Mouse (Mus musculus) B cell, adult 2 months (primary cell): ENCODE measurements around the gene Pex6.

ENCODE experiments used
- DNase-seq, 2 experiments: peaks; one replicate each; pipeline ENCODE4 v3.0.0; 2022

Gene Pex6

DNA sequence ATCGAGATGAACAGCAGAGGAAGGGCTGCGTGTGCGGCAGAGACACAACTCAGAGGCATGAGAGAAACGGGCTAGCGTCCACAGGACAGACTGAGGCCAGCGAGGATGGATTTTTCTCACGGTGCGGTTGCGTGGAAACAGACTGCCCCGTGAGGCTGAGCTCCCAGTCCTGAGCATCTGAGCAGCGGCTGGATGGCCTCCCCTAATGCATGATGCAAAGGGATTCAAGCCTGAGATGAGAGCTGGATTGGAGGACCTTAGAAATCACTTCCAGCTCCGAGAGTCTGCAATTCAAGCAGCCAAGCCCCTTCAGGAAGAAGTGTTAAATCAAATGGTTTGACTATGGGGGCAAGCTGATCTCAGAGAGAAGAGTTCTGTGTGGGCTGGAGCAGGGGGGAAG is 9.8 kb upstream of the Pex6 start:
- DNase-seq = no peak

DNA sequence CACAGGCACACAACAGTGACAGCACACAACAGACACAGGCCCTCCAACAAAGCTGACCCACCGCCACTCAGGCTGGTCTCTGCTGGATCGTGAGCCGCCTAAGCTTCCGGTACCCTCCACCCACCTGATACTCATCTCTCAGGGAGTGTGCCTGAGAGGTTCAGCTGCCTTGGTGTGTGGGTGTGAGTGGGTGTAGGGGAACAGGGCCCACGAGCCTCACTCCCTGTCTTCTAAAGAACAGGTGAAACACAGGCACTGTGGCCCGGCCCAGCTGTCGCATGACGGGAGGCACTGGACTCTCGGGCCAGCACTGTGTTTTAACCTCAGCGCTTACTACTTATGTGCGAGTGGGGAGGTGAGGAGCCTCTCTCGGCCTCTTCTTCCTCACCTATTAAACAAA is 9.2 kb upstream of the Pex6 start:
- DNase-seq = no peak

DNA sequence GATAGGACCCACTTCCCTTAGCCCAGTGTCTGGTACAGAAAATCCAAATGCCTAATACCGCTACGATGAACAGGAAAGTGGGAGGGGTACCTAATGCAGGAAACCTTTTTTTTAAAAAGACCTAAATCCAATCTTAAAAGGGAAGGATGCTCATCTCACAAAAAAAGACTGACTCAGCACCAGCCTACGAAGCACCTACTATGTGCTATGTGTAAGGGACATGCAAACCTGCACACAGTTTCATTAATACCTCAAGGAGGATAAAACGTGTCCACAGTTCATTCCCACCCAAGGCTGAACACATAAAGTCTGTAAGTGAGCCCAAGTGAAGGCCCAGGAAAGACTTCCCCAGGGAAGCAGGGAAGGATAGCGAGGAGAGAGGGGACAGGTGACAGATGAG is 8.8 kb upstream of the Pex6 start:
- no peak for DNase-seq

DNA sequence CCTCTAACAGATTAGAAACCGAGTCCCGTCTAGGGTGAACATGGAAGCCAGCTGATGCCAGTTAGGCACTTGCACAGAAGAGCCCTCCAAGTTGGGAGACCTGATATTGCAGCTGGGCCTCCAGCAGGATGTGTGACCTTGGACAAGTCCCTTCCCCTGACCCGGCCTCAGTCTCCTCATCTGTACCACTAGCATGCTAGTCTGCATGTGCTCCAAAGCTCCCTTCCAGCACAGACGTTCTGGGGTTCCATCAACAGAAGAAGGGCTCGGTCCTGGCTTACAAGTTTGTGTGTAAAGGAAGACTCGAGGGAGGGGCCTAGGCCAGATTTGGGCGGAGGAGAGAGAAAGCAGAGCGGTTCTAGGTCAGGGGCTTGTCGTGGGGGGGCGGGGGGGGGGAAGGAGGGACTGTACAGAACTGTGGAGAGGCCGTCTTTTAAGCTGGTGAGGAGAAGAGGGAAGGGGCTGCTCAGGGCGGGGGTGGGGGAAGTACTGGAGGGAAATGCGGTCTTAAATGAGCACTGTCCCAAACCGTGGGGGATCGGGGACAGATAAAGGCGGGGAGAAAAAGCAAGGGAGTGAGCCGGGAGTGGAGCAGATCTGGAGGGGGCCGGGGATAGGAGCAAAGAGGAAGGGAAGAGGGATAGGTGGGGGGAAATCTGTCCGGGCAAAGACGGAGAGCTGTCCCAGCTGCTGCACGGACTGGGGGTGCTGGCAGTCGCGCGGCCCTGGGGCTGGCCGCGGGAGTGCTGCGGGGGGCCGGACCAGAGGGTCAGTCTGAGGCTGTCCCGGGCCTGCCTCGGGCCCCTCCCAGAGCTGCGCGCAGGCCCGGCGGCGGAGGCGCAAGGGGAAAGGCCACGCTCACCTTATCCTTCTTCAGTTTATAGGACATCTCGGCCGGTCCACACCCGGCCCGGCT is 7.0 kb upstream of the Pex6 start:
- DNase-seq = peak in 1 of 2 experiments; percentile 11

DNA sequence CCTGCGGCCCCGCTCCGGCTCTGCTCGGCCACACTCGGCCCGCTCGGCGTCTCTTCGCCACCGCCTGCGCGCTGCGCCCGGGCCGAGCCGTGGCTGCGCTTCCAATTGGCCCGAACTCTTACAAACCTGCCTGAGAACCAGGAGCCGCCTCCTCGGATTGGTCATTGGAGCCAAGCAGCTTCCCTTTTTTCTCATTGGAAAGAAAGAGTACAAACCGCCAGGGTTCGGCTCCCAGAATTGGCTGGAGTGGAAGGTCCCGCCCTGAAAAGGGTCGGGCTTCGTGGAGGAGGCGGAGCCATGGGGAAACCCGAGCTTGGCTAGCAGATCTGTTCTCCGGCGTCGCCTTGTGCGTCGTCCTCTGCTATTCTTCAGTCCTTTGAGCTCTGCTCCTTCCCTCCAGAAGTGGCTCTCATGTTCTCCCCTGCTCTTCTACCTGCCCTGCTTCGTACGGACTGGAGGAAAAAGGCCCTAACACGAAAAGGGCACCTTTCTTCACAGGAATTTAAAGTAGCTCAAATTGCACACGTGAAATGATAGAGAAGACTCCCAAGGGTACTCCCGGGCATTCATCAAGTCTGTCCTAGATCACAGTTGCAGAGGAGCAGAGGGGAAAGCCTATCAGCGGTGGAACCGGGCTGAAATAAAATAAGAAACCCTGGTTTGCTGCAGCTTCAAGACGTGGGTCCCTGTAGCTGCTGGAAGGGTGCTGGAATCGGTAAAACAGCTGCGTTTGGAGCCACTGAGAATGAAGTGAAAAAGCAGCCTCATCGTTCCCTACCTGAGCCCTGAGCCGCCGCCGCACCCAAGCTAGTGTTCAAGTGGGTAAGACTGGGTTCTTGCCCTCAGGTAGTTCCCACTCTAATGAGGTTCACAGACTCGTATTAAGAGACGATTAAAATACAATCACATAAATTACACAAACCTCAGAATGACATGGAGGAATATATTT is 6.1 kb upstream of the Pex6 start, which contains the start of gene Ppp2r5d:
Ppp2r5d (minus strand) TSS at position 225 of the 949 bp plus-strand sequence.
- DNase-seq = peak; percentile 96 to 97

DNA sequence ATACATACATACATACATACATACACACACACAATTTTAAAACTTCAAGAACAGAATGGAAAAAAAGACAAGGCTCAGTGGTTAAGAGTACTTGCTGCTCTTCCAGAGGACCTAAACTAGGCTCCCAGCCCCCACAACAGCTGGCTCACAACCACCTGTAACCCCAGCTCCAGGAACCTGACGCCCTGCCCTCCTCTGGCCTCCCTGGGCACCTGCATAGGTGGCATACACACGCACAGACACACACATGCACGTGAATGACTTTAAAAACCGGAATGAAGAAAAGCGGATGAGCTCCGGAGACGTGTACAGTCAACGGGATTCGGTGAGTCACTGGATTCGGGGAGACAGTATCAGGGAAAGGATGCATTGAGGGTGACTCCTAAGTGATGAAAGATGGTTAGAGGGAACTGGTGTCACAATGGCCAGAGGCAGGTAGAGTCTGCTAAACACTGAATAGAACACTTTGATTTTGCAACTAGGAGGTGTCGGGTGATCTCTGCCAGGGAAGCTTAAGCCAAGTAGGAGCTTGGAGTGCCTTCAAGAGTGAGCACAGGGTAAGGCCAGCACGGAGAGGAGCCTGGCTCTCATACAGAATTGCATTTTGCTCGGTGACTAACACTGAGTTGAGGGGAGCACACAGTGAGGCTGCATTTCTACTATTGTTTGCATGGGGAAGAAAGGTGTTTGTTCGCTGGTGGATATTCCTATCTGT is 4.7 kb upstream of the Pex6 start:
- DNase-seq = no peak

DNA sequence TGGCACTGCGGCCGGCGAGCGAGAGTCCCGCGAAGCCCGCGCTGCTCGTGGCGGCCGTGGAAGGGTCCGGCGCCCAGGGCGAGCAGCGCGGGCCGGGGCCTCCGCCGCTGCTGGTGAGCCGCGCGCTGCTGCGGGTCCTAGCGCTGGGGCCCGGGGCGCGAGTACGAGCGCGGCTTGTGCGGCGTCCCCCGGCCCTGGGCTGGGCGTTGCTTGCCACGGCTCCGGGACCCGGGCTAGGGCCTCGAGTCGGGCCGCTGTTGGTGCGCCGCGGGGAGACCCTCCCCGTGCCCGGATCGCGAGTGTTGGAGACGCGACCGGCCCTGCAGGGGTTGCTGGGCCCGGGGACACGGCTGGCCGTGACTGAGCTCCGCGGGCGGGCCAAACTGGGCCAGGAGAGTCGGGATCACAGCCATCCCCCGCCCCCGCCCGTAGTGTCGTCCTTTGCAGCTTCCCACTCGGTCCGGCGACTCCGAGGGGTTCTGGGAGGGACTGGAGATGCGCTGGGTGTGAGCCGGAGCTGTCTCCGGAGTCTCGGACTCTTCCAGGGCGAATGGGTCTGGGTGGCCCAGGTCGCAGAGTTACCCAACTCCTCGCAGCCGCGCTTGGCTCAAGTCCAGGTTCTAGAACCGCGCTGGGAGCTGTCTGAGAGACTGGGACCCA is 479 bp downstream of the Pex6 start:
- no peak for DNase-seq

DNA sequence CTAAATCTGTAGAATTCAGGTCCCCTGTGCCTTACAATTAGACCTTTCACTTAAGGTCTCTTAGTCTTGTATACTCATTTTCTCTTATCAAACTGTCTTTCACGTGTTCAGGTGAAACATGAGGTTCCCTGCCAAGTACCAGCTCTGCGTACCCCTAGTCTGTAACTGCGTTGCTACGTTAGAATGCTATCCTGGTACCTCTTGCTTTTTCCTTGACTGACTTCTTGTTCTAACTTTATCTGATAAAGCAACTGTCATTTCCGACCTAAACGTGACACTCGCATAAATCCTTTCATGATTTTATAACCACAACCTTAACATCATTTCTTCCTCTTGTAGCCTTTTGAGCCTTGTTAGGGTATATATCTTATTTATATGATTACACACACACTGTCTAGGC is 1.2 kb downstream of the Pex6 start:
- no peak for DNase-seq

DNA sequence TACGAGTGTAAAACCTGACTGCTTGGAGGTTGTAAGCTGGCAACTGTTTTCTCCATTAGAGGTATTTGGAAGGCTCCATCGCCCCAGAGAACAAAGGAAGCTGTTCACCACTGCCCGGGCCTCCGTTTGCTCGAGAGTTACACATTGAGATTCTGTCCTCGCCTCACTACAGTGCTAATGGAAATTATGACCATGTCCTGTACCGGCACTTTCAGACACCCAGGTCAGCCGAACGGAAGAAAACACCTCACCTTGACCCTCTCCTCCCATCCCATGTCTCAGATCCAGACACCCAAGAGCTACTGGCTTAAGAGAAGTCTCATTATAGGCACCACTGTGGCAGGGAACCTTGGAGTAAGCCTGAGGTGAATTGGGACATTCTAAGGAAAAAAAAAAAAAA is 2.6 kb downstream of the Pex6 start:
- no peak for DNase-seq

DNA sequence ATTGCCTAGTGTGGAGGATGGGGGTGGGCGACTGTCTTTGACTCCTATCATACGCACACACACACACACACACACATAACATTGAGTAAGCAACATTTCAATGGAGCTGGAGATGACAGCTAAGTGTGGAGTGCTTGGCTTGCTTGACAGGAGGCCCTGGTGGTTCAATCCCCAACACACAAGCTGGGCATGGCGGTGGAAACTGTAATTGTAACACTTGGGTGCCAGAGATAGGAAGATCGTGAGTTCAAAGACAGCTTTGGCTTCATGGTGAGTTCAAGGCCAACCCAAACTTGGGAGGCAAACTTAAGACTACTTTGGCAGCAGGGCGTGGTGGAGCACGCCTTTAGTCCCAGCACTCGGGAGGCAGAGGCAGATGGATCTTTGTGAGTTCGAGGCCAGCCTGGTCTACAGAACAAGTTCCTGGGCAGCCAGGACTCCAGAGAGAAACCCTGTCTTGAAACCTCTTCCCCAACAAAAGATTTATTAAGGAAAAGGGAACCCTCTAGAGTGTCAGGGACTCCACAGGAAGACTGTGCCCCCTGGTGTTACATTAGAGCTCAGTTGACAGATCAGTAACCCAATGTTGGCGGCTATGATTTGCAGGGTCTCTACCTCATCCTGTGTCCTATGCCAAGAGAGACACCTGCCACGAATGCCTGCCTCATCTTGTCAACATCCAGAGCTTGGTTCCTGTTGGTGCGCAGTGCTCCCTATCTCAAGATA is 3.7 kb downstream of the Pex6 start:
- peak; percentile 31 to 32 for DNase-seq

DNA sequence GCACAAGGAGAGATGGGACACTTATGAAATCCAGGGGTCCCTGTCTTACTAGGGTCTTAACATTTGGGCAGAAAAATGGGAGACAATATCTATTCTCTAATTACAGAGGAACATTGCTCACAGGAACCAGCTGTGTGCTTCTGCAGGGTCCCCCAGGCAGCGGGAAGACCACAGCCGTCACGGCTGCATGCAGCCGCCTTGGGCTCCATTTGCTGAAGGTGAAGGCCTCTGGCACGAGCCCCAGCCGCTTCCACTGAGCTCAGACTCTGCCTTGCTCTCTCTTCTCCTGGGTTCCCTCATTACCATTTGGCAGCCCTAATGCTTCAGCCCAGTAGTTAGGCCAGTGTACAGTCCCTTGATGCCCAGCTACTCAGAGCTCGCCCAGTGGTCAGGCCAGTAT is 9.8 kb downstream of the Pex6 start:
- DNase-seq = no peak

DNA sequence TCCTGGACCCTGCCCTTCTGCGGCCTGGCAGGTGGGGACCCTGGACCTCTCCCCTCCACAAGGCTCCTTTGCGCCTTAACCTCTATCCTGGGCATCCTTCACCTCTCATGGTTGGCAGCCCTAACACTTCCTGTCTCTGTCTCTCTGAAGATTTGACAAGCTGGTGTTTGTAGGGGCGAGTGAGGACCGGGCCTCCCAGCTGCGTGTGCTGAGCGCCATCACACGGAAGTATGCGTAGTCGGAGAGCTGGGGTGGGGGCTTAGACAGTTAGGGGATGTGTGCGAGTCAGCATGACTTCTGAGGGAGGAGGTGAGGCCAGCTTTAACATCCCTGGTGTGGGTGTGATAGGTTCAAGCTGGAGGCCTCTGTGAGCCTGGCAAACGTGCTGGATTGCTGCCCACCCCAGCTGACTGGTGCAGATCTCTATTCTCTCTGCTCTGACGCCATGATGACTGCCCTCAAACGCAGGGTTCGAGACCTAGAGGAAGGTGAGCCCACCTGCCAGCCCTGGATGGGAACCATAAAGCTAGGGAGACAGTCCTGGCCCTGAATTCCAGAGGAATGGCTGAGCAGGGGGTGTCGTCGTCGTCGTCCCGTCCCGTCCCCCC is 13.3 kb downstream of the Pex6 start:
- no peak for DNase-seq

DNA sequence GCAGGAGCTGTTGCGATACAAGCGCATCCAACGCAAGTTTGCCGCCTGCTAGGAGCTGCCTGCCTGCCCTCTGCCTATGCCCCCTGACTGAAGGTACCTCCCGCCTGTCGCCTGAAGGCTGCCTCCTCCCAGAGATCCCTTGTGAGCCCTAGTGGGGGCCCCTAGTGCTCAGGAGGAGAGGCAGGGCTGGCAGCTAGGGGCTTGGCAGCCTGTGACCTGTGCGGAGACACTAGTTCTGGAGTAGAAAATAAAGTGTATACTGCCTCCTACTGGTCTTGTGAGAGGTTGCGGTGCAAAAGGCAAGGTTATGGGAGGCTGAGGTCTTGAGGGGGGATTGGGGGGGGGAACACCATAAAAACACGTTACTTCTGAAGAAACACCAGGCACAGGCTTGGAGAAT is 14.0 kb downstream of the Pex6 start:
- peak; percentile 60 to 63 for DNase-seq

DNA sequence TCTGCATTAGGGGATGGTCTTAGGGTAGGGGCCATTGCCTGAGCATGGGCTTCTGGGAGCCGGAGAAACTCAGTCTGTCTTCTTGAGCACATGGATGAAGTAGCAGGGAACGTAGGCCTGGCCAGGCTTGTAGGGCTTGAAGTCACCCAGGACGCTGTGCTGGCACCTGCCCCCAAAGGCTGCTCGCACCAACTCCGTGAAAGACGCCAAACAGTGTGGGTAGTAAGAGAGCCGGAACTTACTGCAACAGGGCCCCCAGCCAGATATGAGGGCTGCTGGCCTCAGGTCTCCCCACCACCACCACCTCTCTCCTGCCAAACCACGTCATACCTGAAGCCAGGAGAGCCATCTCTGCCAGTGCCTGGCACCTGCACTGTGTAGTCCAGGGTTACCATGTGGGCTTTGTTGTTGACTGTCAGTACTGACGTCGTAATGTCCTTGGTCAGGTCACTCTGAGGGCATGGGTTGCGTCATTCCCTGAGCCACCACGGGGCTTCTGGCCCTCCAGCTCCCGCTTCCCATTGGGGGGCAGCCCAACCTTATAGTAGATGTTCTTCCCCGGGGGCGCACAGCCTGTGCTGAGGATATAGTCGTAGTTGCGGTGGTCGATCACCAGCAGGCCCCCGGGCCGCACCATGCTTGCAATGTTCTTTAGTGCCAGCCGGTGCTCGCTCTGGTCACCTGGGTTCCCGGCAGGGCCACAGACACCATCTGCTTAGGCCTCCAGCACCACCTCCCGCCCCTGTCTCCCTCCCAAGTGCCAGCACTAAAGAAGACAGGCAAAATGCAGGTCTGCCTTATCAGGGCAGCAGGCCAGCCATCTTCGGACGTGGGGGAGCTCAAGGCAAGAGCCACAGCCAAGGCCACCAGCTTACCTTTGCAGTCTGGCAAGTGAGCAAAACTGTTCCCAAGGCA is 14.7 kb downstream of the Pex6 start:
- DNase-seq = no peak

DNA sequence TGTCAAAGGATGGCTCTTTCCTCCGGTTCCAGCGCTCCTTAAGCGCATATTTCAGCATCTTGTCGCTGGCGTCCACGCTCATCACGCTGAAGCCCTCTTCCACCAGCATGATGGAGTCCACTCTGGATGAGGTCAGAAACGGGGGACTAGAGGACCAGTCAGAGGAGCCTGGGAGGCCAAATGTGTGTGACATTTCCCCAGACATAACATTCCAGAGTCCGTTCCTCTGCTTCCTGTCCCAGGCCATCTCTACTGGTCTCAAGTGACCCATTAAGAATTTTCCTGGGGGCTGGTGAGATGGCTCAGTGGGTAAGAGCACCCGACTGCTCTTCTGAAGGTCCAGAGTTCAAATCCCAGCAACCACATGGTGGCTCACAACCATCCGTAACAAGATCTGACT is 16.0 kb downstream of the Pex6 start:
- DNase-seq = no peak

DNA sequence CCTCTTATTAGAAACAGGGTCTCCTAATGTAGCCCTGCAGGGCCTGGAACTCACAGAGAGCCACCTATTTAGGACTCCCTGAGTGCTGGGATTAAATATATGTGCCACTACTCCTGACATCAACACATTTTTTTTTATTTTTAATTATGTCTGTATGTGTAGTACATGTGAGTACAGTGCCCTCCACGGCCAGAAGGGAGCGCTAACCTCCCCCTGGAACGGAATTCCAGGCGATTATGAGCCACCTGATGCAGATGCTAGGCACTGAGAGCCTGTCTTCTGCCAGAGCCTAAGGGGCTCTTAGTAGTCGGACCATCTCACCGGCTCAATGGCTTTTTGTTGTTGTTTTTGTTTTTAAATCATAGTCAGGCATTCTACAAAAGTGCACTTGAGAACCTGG is 16.8 kb downstream of the Pex6 start:
- peak; percentile 29 to 37 for DNase-seq

DNA sequence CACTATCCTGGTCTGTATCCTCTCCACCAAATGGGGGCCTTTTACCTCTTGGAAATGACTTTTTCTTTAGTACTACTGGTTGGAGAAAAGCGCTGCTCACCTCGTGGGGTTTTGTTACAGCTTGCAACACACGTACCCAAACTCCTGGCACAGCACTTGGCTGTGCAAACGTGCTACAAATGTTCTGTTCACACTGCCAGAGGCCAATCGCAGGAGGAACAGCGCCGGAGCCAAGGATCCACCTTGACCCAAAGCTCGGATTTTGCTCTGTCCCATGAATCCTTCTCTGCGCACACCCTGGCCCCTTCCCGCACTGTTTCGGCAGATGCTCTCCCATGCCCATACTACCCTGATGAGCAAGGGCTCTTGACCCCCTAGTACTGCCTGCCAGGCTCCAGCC is 17.2 kb downstream of the Pex6 start:
- no peak for DNase-seq

DNA sequence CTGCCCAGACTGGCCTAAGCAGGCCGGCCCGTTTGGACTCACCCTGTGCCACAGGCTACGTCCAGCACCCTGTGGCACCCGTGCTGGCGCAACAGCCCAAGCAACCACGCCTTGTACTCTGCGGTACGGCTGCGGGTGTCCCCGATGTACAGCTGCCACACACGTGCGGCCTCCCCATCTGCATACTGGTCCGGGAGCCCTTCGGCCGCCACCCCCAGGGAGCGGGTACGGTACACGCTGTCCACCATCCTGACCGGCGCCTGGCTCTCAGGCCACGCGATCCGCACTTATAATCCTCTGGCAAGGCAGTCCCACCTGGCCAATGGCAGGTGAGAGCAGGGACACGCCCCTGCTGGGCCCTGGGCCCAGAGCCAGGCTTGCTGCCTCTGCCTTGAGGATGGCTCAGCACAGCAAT is 17.6 kb downstream of the Pex6 start, which contains the start of gene Gnmt:
Gnmt (minus strand) TSS at position 265 of the 415 bp plus-strand sequence.
- no peak for DNase-seq

DNA sequence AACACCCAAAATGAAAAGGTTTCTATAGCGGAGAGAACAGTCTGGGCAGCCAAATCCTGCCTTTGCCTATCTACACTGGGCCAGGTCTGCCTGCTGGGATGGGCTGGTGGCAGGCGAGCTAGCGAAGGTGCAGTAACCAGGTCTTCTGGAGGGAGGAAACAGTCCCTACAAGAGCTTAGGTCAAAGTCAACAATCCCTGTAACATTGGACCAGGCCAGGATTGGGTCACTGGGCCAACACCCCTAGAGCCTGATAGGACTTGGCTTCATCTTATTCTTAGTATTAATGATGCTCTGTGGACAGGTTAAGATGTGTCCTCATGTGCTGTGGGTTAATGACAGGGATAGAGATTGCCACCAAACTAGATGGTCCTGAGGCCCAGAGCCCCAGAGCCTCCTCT is 22.8 kb downstream of the Pex6 start:
- DNase-seq = no peak

DNA sequence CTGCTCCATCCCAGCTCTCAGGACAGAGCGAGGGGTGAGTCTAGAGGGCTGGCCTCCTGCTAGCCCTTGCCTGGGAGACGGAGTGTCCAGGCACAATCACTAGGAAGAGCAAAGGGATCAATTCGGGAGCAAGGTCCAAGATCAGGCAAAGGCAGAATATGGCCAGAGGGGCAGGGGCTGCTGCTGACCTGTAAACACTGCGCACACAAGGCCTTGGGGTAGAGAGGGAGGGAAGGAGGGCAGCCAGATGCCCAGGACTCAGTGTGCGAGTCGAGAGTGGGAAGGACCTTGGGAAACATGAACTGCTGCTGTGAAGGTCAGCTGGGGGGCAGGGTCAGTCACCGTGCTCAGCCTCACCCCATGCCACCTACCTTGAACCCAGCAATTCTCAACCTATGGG is 24.0 kb downstream of the Pex6 start:
- DNase-seq = no peak
